Mouse (Mus musculus): ENCODE results near the gene Rad51d.
"Not testable (repeated sequence)": the region's sequence is repeated elsewhere in the genome, so short reads cannot be mapped to it uniquely, and the experiment has no call there.

Gene Rad51d

DNA sequence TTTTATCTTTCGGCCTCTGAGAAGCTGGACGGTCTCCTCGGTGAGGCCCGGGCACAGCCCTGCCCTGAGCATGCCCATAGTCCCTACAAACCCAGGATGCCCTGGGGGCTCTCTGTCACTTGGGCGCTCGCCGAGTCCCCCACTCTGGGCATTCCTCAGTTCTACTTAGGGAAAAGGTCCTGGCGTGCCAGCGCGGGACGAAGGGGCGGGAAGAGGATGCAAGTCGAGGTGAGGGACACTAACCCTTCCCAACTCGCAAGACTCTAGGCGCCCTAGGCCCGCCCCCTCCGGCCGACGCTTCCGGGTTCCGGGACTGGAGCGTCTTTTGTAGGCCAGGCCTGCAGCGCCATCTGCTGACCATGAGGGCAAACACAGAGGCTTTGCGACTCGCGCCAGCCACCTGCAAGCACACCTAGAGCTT lies at the start of gene Rad51d:
Gene Rad51d (minus strand): TSS at position 273 of the 421 bp plus-strand sequence.
- peak; percentile 95 to 98 for DNase-seq (ENCODE audit: inconsistent age in 2 of 2, low spot score in 1 of 2)

DNA sequence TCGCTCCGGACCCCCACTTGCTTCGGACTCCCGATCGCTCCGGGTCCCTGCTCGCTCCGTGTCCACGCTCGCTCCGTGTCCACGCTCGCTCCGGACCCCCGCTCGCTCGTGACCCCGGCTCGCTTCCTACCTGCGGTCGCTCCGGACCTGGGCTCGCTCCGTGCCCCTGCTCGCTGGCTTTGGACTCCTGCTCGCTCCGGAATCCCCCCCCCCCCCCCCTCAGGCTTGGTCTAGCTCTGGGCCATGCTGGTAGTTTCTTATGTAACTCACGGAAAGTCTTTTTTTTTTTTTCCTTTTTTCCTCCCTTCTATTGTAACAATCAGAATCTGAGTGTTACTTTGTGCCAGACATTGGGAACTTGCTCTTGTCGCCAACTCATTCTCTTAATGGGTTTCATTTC lies 42.8 kb upstream of the Rad51d start:
- DNase-seq (ENCODE audit: inconsistent age in 2 of 2, low spot score in 1 of 2) = no peak

DNA sequence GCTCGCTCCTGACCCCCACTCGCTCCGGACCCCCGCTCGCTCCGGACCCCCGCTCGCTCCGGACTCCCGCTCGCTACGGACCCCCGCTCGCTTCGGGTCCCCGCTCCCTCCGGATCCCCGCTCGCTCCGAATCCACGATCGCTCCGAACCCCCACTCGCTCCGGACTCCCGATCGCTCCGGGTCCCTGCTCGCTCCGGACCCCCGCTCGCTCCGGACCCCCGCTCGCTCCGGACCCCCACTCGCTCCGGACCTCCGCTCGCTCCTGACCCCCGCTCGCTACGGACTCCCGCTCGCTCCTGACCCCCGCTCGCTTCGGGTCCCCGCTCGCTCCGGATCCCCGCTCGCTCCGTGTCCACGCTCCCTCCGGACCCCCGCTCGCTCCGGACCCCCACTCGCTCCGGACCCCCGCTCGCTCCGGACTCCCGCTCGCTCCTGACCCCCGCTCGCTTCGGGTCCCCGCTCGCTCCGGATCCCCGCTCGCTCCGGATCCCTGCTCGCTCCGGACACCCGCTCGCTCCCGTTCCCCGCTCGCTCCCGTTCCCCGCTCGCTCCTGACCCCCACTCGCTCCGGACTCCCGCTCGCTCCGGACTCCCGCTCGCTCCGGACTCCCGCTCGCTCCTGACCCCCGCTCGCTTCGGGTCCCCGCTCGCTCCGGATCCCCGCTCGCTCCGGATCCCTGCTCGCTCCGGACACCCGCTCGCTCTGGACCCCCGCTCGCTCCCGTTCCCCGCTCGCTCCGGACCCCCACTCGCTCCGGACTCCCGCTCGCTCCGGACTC lies 41.4 kb upstream of the Rad51d start:
- DNase-seq (ENCODE audit: inconsistent age in 2 of 2, low spot score in 1 of 2) = not testable (repeated sequence)

DNA sequence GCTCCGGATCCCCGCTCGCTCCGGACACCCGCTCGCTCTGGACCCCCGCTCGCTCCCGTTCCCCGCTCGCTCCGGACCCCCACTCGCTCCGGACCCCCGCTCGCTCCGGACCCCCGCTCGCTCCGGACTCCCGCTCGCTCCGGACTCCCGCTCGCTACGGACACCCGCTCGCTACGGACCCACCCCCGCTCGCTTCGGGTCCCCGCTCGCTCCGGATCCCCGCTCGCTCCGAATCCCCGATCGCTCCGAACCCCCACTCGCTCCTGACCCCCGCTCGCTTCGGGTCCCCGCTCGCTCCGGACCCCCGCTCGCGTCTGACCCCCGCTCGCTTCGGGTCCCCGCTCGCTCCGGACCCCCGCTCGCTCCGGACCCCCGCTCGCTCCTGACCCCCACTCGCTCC lies 40.7 kb upstream of the Rad51d start:
- not testable (repeated sequence) for DNase-seq (ENCODE audit: inconsistent age in 2 of 2, low spot score in 1 of 2)

DNA sequence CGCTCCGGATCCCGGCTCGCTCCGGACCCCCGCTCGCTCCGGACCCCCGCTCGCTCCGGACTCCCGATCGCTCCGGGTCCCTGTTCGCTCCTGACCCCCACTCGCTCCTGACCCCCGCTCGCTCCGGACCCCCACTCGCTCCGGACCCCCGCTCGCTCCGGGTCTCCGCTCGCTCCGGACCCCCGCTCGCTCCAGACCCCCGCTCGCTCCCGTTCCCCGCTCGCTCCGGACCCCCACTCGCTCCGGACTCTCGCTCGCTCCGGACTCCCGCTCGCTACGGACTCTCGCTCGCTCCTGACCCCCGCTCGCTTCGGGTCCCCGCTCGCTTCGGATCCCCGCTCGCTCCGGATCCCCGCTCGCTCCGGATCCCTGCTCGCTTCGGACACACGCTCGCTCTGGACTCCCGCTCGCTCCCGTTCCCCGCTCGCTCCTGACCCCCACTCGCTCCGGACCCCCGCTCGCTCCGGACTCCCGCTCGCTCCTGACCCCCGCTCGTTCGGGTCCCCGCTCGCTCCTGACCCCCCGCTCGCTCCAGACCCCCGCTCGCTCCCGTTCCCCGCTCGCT lies 40.1 kb upstream of the Rad51d start:
- DNase-seq (ENCODE audit: inconsistent age in 2 of 2, low spot score in 1 of 2) = not testable (repeated sequence)

DNA sequence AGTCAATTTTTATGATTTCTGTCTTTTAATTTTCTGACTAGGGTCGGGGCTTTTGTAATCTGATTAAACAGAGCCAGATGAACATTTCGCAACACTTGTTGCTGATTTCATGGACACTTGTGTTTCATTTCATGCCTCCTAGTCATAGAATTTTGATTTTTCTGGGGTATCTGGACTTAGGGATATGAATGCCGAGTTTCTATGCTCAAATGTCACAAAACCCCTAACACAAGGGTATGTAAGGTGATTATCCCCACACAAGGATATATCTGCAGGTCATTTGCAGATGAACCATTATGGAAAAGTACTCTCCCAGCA lies 39.2 kb upstream of the Rad51d start:
- DNase-seq (ENCODE audit: inconsistent age in 2 of 2, low spot score in 1 of 2) = peak in 1 of 2 experiments; percentile 55

DNA sequence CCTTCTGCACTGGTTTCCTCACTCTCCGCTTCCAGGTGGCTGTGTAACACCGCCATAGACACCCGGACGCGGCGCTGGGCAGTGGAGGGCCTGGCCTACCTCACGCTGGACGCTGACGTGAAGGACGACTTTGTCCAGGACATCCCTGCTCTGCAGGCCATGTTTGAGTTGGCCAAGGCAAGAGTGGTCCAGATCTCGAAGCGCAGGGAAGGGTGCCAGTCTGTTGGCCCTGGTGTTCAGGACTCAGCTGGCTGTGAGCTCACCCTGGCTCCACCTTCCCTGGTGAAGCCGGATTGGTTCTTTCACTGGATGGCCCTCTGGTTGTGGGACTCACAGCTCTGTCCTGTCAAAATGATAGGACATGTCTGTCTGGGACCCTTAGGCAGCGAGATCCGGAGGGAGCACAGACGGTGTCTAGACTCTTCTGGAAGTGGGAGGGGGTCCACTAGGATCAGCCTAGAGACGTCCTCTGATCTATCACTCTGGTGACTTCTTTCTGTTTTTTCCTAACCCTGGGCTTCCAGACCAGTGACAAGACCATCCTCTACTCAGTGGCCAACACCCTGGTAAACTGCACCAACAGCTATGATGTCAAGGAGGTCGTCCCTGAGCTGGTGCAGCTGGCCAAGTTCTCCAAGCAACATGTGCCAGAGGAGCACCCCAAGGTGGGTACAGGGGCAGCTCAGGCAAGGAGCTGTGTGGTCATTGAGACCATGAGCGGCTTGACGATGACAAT lies 38.7 kb upstream of the Rad51d start:
- no peak for DNase-seq (ENCODE audit: inconsistent age in 2 of 2, low spot score in 1 of 2)

DNA sequence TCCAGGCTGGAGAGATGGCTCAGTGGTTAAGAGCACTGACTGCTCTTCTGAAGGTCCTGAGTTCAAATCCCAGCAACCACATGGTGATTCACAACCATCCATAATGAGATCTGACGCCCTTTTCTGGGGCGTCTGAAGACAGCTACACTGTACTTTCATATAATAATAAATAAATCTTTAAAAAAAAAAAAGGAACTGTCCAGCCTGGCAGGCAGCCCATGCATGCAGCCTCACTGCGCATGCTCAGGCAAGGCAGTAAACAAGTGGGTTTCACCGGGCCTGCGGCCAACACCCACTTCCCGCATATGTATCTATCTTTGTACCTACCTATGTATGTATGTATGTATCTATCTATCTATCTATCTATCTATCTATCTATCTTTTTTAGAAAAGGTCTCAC lies 33.5 kb upstream of the Rad51d start:
- DNase-seq (ENCODE audit: inconsistent age in 2 of 2, low spot score in 1 of 2) = not testable (repeated sequence)

DNA sequence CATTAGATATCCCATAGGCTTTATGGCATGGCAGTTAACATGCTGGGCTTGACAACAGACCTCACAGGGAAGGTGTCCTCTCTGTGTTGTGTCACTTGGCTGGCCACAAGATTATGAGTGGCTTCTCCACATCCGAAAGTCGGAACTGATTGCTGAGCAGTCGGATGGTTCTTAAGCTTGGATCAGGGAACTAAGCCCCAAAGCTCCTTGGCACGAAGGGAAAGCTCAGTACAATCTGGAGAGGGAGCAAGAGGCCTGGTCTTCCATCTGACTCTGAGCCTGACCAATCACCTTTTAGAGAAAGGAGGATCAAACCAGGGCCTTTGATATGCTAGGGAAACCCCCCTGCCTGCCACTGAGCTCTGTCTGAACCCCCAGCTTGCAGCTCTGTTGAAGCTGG lies 31.3 kb upstream of the Rad51d start:
- DNase-seq (ENCODE audit: inconsistent age in 2 of 2, low spot score in 1 of 2) = no peak

DNA sequence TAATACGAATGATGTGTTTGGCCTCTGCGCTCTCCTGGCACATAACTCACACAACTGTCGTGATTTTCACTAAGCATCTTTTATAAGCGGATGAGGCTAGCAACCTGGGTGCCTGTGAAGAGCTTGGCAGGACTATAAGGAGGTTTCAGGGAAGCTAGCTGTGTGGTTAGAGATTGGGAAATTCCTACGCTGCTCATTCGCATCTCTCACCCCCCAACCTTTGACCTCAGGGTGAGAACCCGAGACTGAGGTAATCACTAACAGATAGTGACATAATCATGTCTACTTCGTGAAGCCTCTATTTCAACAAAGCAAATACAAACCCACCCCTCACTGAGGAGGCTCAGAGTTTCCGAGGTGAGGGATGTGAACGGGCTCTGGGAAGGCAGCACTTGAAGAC lies 30.4 kb upstream of the Rad51d start:
- no peak for DNase-seq (ENCODE audit: inconsistent age in 2 of 2, low spot score in 1 of 2)

DNA sequence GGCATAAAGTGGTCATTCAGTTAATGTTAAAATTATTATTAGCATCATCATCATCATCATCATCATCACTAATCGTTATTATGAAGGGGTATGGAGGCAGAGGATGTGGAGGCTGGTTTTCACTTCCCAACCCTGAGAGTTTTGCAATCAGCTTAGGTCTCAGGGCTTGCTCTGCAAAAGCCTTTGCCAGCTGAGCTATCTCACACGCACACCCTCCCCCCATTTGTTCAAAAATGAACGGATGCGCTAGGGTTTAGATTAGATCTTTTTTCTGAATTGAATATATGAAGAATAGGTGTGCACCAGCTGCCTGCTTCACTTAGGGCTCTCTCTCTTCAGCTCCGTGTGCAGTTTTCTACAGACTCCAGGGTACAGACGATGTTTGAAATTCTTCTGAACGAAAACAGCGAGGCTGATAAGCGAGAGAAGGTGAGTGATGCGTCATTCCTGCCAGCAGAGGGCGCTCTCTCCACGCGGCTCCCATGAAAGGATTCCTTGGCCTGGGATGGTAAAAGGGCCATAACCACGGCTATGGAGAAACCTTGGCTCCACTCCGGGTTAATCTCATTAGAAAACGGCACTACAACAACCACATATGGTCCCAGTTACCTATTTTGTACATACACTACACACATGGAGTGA lies 24.4 kb upstream of the Rad51d start:
- DNase-seq (ENCODE audit: inconsistent age in 2 of 2, low spot score in 1 of 2) = peak; percentile 63 to 91

DNA sequence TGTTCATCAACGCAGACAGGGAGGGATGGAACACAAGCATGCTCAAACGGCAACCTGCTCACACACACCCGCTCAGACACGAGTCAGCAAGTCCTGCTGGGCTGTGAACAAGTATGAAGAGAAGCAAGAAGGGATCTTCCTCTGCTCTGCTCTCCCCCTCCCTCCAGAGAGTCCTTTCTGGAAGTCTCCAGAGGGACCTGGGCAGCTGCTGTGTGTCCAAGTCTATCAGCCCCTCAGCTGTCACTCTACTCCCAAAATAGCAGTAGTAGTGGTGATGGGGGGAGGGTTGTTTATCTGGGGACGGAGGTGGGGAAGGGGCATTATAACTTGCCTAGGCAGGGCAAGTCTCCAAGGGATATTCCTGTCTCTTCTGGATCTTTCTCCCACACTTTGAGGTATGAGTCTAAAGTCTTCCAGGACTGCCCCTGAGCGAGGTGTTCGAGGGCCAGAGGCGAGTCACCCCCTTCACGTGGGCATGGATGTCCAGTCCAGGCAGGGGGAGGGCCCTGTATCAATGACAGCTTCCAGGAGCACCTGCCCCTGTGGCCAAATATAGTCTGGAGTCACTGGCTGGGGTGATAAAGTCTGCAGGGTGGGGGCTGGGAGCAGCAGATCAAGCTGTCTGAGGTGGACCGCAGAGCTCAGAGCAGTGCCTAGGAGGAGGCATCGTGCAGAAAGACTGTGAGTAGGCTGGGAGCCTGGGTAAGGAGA lies 20.4 kb upstream of the Rad51d start:
- DNase-seq (ENCODE audit: inconsistent age in 2 of 2, low spot score in 1 of 2) = no peak

DNA sequence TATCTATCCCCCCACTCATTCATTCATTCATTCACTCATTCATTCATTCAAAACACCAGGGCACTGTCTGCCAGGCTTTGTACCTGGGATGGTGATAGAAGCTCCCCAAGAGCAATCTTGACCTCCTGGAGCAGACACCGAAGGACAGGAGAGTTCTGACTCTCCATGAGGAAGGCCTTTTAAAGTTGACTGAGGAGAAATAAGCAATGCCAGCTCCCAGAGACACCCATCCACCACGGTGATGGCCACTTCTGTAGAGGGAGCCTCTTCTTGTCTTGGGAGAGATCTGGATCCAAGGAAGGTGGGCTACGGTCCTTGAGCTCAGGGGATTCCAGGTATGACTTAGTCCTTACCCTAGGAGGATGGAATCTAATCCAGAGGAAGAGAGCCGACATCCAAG lies 19.8 kb upstream of the Rad51d start, which contains the start of gene Unc45b:
Gene Unc45b (plus strand): TSS at position 301 of the 400 bp plus-strand sequence.
- no peak for DNase-seq (ENCODE audit: inconsistent age in 2 of 2, low spot score in 1 of 2)

DNA sequence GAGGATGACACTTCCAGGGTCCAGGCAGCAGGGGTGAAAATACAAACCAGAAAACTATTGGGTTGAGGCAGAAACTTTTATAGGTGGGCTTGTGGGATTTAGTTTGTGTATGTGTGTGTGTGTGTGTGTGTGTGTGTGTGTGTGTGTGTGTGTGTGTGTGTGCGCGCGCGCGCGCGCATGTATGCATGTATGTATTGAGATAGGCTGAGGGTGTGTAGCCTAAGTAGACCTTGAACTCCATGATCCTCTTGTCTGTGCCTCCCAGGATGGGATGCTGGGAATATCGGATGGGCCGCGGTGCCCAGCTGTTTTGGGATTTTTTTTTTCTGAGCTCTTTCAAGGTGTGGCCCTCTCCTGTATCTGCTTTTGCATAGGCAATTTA lies 18.2 kb upstream of the Rad51d start:
- DNase-seq (ENCODE audit: inconsistent age in 2 of 2, low spot score in 1 of 2) = no peak

DNA sequence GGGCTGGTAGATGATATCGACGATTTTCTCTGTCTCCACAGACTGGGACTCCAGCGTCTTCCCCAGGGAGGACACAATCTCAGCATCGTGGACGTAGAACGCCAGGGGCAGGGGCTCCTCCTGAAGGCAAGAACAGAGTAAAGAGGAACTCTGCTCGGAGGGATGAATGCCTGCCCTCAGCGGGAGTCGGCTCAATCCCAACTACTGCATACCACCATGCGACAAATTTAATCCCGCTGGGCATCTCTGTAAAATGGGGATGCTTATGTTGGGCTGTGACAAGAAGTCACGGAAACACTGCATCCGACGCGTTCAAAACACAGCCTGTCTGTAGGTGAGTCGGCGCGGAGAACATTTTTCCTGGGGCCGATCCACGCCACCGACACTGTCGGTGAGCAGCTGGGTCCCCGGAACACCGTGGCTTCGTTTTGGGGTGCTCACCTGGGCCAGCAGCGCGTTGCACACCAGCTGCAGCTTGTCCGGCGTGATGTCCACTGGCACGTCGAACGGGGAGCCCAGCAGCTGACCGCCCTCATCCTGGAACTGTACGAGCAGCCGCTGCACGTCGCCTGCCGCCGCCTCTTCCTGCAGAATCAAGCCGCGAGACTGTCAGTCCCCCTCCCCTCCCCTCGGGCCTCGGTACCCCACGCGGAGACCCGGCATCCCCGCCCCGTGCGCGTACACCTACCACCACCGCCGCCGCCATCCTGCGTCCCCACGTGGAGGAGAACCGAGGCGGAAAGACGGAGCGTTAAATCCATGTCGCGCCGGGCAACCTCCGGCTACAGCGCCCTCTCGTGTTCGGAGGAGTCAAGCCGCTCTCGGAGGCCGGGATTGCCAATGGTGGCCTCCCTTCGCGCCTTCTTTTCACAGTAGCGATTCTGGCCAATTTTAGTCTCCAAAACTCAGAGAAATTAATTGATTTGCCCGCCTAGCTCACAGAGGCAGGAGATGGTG lies 17.5 kb upstream of the Rad51d start, which contains the start of gene Nle1:
Gene Nle1 (minus strand): TSS at position 761 of the 957 bp plus-strand sequence.
- DNase-seq (ENCODE audit: inconsistent age in 2 of 2, low spot score in 1 of 2) = peak; percentile 88 to 97

DNA sequence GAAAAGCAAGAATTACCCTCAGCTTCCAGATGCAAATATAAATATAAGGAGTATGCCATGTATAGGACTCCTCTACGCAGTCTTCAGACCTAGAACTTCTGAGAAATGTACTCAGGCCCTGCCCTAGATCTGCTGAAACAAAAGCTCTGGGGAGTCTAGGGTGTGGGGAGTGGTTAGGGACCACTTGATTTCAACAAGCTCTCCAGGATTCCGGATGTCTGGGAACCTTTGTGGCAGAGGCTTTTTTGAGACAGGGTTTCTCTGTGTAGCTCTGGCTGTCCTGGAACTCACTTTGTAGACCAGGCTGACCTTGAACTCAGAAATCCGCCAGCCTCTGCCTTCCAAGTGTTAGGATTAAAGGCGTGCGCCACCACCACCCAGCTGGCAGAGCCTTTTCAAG lies 15.4 kb upstream of the Rad51d start:
- DNase-seq (ENCODE audit: inconsistent age in 2 of 2, low spot score in 1 of 2) = no peak

DNA sequence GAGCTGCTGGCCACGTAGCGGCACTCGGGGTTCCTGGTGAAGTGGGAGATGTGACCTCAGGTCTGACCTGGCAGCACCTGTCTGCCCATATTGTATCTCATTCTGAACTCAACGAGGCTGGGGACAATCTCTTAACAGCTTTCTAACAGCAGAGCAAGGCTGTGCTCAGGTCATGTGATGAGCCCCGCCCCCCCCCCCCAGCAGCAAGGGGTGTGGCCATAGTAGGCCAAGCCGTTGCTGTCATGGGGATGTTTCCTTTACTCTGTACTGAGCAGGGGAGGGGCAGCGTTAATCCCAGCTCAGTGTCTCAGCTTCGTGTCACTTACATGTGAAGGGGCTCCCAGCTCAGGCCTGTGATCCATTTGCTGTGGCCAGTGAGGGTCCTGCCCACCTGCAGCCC lies 14.5 kb upstream of the Rad51d start:
- DNase-seq (ENCODE audit: inconsistent age in 2 of 2, low spot score in 1 of 2) = no peak

DNA sequence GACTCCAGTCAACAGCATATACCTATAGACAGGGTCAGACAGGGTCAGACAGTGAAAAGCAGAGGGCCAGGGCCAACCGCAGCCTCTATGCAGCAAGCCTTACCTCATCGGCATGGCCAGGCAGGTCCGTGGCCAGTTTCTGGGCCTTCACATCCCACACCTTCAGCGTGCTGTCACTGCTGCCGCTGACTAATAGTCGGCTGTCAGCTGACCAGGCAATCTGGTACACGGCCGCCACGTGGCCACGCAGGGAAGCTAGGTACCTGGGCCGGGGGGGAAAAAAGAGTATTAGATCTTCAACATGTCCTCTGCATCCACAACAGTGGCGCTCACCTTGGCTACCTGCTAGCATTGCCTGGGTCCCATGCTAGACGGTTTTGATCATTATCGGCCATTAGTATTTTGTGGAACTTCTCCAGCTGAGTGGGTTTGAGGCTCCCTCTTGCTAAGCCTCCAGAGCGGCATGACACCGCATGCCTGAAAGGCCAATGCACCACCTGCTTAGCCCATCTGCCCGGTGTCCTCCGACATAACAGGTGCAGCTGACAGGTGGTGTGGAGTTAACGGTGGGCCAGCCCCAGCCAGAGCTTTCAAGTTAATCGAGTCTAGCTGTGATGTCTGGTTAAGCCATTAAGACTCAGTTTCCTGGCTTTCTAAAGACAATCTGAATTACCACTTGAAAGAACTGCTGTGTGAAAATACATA lies 11.3 kb upstream of the Rad51d start:
- DNase-seq (ENCODE audit: inconsistent age in 2 of 2, low spot score in 1 of 2) = no peak

DNA sequence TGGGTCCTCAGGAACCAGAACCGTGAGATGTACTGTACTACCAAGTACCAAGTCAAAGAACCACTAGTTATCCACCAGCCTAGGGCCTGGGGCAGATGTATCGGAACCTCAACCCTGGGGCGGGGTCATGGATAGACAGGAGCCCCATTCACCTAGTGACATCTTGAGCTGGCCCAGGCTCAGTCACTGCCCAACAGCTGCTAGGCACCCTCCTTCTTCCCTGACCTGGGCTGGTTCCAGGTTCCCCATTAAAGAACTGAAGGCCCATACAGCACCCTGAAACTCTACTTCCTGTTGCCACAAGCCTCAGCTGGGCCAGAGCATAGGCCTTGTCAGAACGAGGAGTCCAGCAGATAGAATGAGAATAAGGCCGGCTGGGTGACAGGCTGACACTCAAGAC lies 9.3 kb upstream of the Rad51d start:
- no peak for DNase-seq (ENCODE audit: inconsistent age in 2 of 2, low spot score in 1 of 2)
